Mouse (Mus musculus) spleen, embryonic (tissue): Measurements from ENCODE around the gene Smim4.

Source experiments
- CTCF ChIA-PET: fragments of 350-600 bp; sonication (Branson Sonifier 250); formaldehyde crosslinking; loops from one replicate; lab custom pipeline; 2022; lab: Charles Lee

Smim4 gene

GRCm38 (mm10) chr14:31138897-31139429, 10.2 kb upstream of the Smim4 start:
- CTCF ChIA-PET: interaction anchor here (1.0 kb wide), 1 partner anchor 9 kb away, joined by 10 read pairs; no protein-coding TSS in a partner anchor

- CTCF ChIA-PET: no interaction called here
Measured at GRCm38 (mm10) chr14:31138219-31138896, 9.6 kb upstream of the Smim4 start.

- CTCF ChIA-PET: no interaction called here
Measured at GRCm38 (mm10) chr14:31137791-31138190, 9.0 kb upstream of the Smim4 start.

- CTCF ChIA-PET: no interaction called here
Measured at GRCm38 (mm10) chr14:31137281-31137595, 8.5 kb upstream of the Smim4 start.

GRCm38 (mm10) chr14:31136411-31137280, 7.9 kb upstream of the Smim4 start:
- CTCF ChIA-PET: no interaction called here

- CTCF ChIA-PET: no interaction called here
Measured at GRCm38 (mm10) chr14:31135495-31136410, 7.0 kb upstream of the Smim4 start.

- CTCF ChIA-PET: no interaction called here
Measured at GRCm38 (mm10) chr14:31134015-31135000, 5.6 kb upstream of the Smim4 start.

GRCm38 (mm10) chr14:31133023-31133665, 4.4 kb upstream of the Smim4 start:
- CTCF ChIA-PET: no interaction called here

GRCm38 (mm10) chr14:31132491-31132975, 3.8 kb upstream of the Smim4 start:
- CTCF ChIA-PET: no interaction called here

- CTCF ChIA-PET: interaction anchor here (0.6 kb wide), 1 partner anchor 67 kb away, joined by 3 read pairs; no protein-coding TSS in a partner anchor
Measured at GRCm38 (mm10) chr14:31132031-31132430, 3.3 kb upstream of the Smim4 start.

- CTCF ChIA-PET: interaction anchor here (0.6 kb wide), 1 partner anchor 68 kb away, joined by 3 read pairs; no protein-coding TSS in a partner anchor
Measured at GRCm38 (mm10) chr14:31131272-31131821, 2.6 kb upstream of the Smim4 start.

- CTCF ChIA-PET: interaction anchor here (0.7 kb wide), 1 partner anchor 557 kb away, joined by 8 read pairs; no protein-coding TSS in a partner anchor
Measured at GRCm38 (mm10) chr14:31130236-31131220, 1.8 kb upstream of the Smim4 start, which contains the start of gene Nt5dc2. Nt5dc2 (plus strand) TSS chr14:31131053.

- CTCF ChIA-PET: interaction anchor here (0.7 kb wide), 1 partner anchor 558 kb away, joined by 8 read pairs; no protein-coding TSS in a partner anchor
Measured at GRCm38 (mm10) chr14:31129326-31130235, 825 bp upstream of the Smim4 start.

- CTCF ChIA-PET: no interaction called here
Measured at GRCm38 (mm10) chr14:31128101-31128825, 493 bp downstream of the Smim4 start.

- CTCF ChIA-PET: interaction anchor here (0.6 to 0.8 kb wide), 2 partner anchors 9 to 466 kb away, joined by 3 read pairs; no protein-coding TSS in a partner anchor
Measured at GRCm38 (mm10) chr14:31126826-31127225, 1.9 kb downstream of the Smim4 start.
